Mouse (Mus musculus) left cerebral cortex, postnatal 4 days (tissue): ENCODE results near the gene Fem1b. TPM values are rescaled to one million over a fixed set of nuclear protein-coding genes. Genes with fewer than 3 reads are reported as not detected.
"Not testable (repeated sequence)": the region's sequence is repeated elsewhere in the genome, so short reads cannot be mapped to it uniquely, and the experiment has no call there.

Experiments
- DNase-seq: peaks from one replicate; pipeline ENCODE4 v3.0.0-alpha.2; 2022
- intact Hi-C: fragments of 180-260 bp; cut with DNase I; formaldehyde crosslinking; loops from one replicate; pipeline ENCODE4 v1.15.1; 2025
- total RNA-seq, 2 experiments: library from RNA; stranded (reverse); gene quantifications; 2 replicates each; pipeline ENCODE4 v1.2.3; 2021

The Fem1b gene
- total RNA-seq = 100 to 1,000 TPM; 126 to 127 TPM

GRCm38 (mm10) chr9:62811516-62812121 is at the start of gene Fem1b:
Gene Fem1b, minus strand, starts transcription at chr9:62811934.
- intact Hi-C loops = no loop called here
- peak; percentile 89 for DNase-seq

- peak; percentile 57 for DNase-seq
- intact Hi-C loops = no loop called here
These were observed 49.1 kb upstream of the Fem1b start for GRCm38 (mm10) chr9:62860866-62861265.

GRCm38 (mm10) chr9:62860102-62860501 is 48.4 kb upstream of the Fem1b start:
- DNase-seq = not testable (repeated sequence)

GRCm38 (mm10) chr9:62858266-62859019 is 46.7 kb upstream of the Fem1b start:
- no peak for DNase-seq
- intact Hi-C loops = no loop called here

More at GRCm38 (mm10) chr9:62860102-62860501, 48.4 kb upstream of the Fem1b start:
- intact Hi-C loops = not testable (repeated sequence)

GRCm38 (mm10) chr9:62857719-62858261 is 46.1 kb upstream of the Fem1b start, which contains the start of gene Calml4:
Gene Calml4, plus strand, starts transcription at chr9:62858080.
- intact Hi-C loops = no loop called here
- DNase-seq = peak; percentile 84

GRCm38 (mm10) chr9:62857216-62857615 is 45.5 kb upstream of the Fem1b start:
- no peak for DNase-seq
- intact Hi-C loops = no loop called here

GRCm38 (mm10) chr9:62854483-62854882 is 42.7 kb upstream of the Fem1b start:
- peak; percentile 34 for DNase-seq
- intact Hi-C loops = no loop called here

GRCm38 (mm10) chr9:62851571-62851970 is 39.8 kb upstream of the Fem1b start:
- no peak for DNase-seq
- intact Hi-C loops = no loop called here

- intact Hi-C loops = loop anchor here (5.0 kb wide), 1 partner anchor 279 kb away; no protein-coding TSS in a partner anchor
- no peak for DNase-seq
These were observed 36.9 kb upstream of the Fem1b start for GRCm38 (mm10) chr9:62848641-62849040.

GRCm38 (mm10) chr9:62847694-62848093 is 36.0 kb upstream of the Fem1b start:
- intact Hi-C loops = loop anchor here (5.0 kb wide), 1 partner anchor 280 kb away; no protein-coding TSS in a partner anchor
- peak; percentile 89 for DNase-seq

GRCm38 (mm10) chr9:62844461-62844860 is 32.7 kb upstream of the Fem1b start:
- intact Hi-C loops = no loop called here
- DNase-seq = no peak

- intact Hi-C loops = no loop called here
- DNase-seq = no peak
These were observed 31.8 kb upstream of the Fem1b start for GRCm38 (mm10) chr9:62843356-62844024.

- DNase-seq = peak; percentile 37
- intact Hi-C loops = no loop called here
These were observed 27.5 kb upstream of the Fem1b start for GRCm38 (mm10) chr9:62839172-62839770.

GRCm38 (mm10) chr9:62838506-62839171 is 26.9 kb upstream of the Fem1b start, which contains the start of gene Cln6:
Gene Cln6, plus strand, starts transcription at chr9:62838785.
- intact Hi-C loops = no loop called here
- DNase-seq = peak; percentile 71

GRCm38 (mm10) chr9:62838146-62838505 is 26.4 kb upstream of the Fem1b start:
- intact Hi-C loops = no loop called here
- no peak for DNase-seq

GRCm38 (mm10) chr9:62837611-62838010 is 25.9 kb upstream of the Fem1b start:
- DNase-seq = no peak
- intact Hi-C loops = no loop called here

GRCm38 (mm10) chr9:62835705-62836446 is 24.1 kb upstream of the Fem1b start:
- no peak for DNase-seq
- intact Hi-C loops = no loop called here

GRCm38 (mm10) chr9:62834906-62835305 is 23.2 kb upstream of the Fem1b start:
- intact Hi-C loops = no loop called here
- no peak for DNase-seq

- no peak for DNase-seq
- intact Hi-C loops = no loop called here
These were observed 18.1 kb upstream of the Fem1b start for GRCm38 (mm10) chr9:62829877-62830276.
